Mouse (Mus musculus): Measurements from ENCODE around the gene Qsox1. TPM values are rescaled to one million over a fixed set of nuclear protein-coding genes. Genes with fewer than 3 reads are reported as not detected.

Gene Qsox1
- polyA plus RNA-seq, 1 experiment from 2014 or later: 15.8 TPM

DNA sequence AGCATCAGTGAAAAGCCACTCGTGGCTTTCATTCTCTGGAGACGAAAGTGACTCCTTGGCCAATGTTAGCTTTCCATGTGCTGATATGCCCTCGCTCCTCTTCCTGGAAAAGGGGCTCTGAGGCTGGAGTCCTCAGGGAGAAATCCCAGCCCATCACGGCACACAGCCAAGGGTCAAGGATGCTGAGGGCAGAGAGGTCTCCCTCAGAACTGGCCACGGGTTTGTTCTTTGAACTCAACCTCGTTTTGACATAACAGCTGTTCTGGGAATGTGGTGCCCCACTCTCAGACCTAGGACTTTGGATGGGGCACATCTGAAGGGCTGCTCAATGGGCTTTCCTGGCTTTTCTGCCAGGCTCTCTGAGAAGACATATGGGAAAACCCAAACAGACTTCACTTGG lies 17.8 kb downstream of the Qsox1 start:
- 89% methylated on average over 6 of the region's 6 CpGs for WGBS
- no peak for DNase-seq (ENCODE audit: extremely low spot score, low spot score)
- H3K27ac ChIP-seq: no peak overlapping the region
- H3K4me1 ChIP-seq: peaks cover 17% of the 10 kb centered on the region
- peaks cover 41% of the 10 kb centered on the region for H3K36me3 ChIP-seq (replicated peaks)
- no peaks in the 10 kb centered on the region for H3K9me3 ChIP-seq
- H3K27me3 ChIP-seq (ENCODE audit: poor library complexity, severe bottlenecking): no peaks in the 10 kb centered on the region
- no peak overlapping the region for H3K4me3 ChIP-seq

GRCm38 (mm10) chr1:155791919-155792318 lies 20.8 kb downstream of the Qsox1 start:
- Histone ChIP-seq H3K27me3 (ENCODE audit: poor library complexity, severe bottlenecking) (no peaks in the 10 kb centered on the region), H3K36me3 (replicated peaks) (peaks cover 55% of the 10 kb centered on the region), H3K4me3 (no peak overlapping the region), H3K27ac (no peak overlapping the region), H3K4me1 (peaks cover 11% of the 10 kb centered on the region), H3K9me3 (no peaks in the 10 kb centered on the region)
- no peak for DNase-seq (ENCODE audit: extremely low spot score, low spot score)
- 70% methylated on average over 5 of the region's 5 CpGs for WGBS

DNA sequence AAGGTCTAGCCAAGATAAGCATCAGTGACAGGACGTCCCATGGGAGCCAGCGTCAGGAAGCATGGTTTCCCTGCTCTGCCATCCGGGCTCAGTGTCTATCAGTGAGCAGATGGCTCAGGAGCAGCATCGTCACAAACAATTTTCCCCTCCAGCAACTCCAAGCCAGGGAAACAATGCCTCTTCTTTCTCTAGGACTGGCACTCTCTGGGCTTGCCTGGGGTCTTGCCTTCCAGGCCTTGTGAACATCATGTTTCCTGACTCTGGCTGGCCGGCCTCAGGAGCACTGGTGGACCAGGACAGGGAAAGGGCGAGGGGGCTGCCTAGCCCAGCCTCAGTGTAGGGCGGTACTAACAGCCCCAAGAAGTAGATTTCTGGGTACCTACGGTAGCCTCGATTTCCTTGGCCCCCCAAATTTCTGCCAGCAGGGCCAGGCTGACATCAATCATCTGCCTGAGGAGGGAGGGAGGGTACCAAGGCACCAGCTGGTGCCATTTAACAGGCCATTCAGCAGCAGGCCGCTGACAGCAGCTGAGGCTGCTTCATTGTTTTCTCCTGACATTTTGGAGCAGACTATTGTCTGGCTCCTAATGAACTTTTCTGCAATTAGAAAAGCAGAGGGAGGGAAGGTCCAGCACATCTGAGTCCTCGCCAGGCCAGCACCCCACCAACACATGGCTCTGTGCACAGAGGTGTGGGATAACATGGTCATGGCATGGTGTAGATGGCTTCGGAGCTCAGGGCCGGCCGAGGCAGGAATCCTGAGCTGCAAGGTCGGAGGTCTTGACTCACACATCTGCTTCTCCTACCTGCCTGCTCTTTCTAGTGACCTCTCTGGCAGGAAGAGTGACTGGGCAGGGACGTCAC lies 22.3 kb downstream of the Qsox1 start:
- Histone ChIP-seq H3K27ac (peak overlapping the region; percentile 62), H3K4me3 (no peak overlapping the region), H3K9me3 (no peaks in the 10 kb centered on the region), H3K36me3 (replicated peaks) (peaks cover 65% of the 10 kb centered on the region), H3K27me3 (ENCODE audit: poor library complexity, severe bottlenecking) (no peaks in the 10 kb centered on the region), H3K4me1 (peaks cover 11% of the 10 kb centered on the region)
- DNase-seq (ENCODE audit: extremely low spot score, low spot score): no peak
- 66% methylated on average over 16 of the region's 16 CpGs for WGBS

GRCm38 (mm10) chr1:155785886-155786285 lies 26.8 kb downstream of the Qsox1 start:
- no peaks in the 10 kb centered on the region for H3K9me3 ChIP-seq
- no peak overlapping the region for H3K27ac ChIP-seq
- peaks cover 15% of the 10 kb centered on the region for H3K4me1 ChIP-seq
- no peak for DNase-seq (ENCODE audit: extremely low spot score, low spot score)
- H3K4me3 ChIP-seq: no peak overlapping the region
- peaks cover 22% of the 10 kb centered on the region for H3K27me3 ChIP-seq (ENCODE audit: poor library complexity, severe bottlenecking)
- WGBS: 56% methylated on average over 7 of the region's 7 CpGs
- H3K36me3 ChIP-seq (replicated peaks): peaks cover 54% of the 10 kb centered on the region

DNA sequence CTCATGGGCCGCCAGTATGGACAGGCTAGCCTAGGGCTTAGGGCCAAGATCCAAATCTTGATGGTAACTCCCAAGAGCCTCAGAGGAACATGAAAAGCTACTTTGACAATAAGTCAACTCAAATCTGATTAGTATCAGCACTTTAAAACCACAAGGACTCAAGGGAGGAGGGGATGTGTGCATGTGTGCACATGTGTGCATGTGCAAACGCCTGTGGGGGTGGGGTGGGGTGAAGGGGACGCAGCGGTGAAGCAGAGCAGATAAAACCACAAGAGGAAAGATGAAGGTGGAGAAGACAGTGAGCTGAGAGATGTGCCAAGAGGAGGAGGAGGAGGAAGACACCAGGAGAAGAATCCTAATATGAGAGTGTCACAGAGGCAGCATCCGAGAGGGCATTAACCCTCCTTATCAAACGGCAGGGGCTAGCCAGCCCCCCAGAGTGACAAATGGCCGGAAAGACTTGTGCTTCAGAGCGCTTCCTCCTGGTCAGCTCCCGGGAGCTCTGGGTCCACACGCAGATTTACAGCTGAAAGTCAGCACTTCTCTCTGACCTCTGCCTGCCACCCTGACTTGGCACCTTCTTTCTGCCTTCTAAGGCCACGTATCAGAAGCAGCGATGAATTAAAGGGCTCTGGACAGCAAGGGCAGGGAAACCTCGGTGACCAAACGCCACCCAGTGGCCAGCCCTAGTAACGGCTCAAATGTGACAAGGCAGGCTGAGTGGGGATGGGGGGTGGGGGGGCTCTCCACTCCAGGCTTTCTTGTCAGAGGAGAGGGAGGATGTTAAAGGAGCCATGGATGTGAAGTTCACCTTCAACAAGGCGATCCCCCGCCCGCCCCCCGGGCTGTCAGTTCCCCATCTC lies 28.1 kb downstream of the Qsox1 start:
- H3K9me3 ChIP-seq: no peaks in the 10 kb centered on the region
- H3K36me3 ChIP-seq (replicated peaks): peaks cover 58% of the 10 kb centered on the region
- DNase-seq (ENCODE audit: extremely low spot score, low spot score): peak; percentile 53
- WGBS: 41% methylated on average over 19 of the region's 19 CpGs
- H3K27me3 ChIP-seq (ENCODE audit: poor library complexity, severe bottlenecking): peaks cover 23% of the 10 kb centered on the region
- H3K4me1 ChIP-seq: peaks cover 5% of the 10 kb centered on the region; the same call in 1 of the 2 replicates
- no peak overlapping the region for H3K4me3 ChIP-seq
- no peak overlapping the region for H3K27ac ChIP-seq

DNA sequence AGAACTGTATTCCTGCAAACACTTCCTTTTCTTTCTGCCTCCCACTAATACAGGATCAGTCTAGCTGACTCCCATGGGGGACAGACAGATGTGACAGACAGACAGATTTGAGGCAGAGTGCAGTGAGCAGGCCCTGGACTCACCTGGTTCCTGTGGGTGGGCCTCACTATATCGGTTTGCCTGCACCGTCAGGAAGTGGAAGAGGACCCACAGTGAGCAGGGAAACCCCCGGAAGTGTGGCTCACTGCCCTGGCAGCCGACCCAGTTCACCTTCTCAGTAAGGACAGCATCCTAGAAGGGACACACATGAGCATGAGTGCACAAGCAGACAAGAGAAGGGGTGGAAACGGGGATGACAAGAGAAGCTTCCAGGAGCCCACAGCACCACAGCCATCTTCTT lies 30.3 kb downstream of the Qsox1 start:
- Histone ChIP-seq H3K4me1 (peaks cover 12% of the 10 kb centered on the region), H3K27me3 (ENCODE audit: poor library complexity, severe bottlenecking) (peaks cover 34% of the 10 kb centered on the region), H3K36me3 (replicated peaks) (peaks cover 48% of the 10 kb centered on the region), H3K27ac (no peak overlapping the region), H3K9me3 (no peaks in the 10 kb centered on the region), H3K4me3 (no peak overlapping the region)
- no peak for DNase-seq (ENCODE audit: extremely low spot score, low spot score)
- WGBS: 82% methylated on average over 5 of the region's 5 CpGs

- no peak for DNase-seq (ENCODE audit: extremely low spot score, low spot score)
- H3K9me3 ChIP-seq: no peaks in the 10 kb centered on the region
- peaks cover 23% of the 10 kb centered on the region for H3K27me3 ChIP-seq (ENCODE audit: poor library complexity, severe bottlenecking)
- 0 out of 2 replicates have a peak overlapping the region, but pooled peaks have one; percentile 45 for H3K27ac ChIP-seq
- 52% methylated on average over 14 of the region's 14 CpGs for WGBS
- H3K4me3 ChIP-seq: no peak overlapping the region
- peaks cover 12% of the 10 kb centered on the region for H3K4me1 ChIP-seq
- peaks cover 30% of the 10 kb centered on the region for H3K36me3 ChIP-seq (replicated peaks)
Measured at GRCm38 (mm10) chr1:155777641-155778625, 34.8 kb downstream of the Qsox1 start.

GRCm38 (mm10) chr1:155759167-155759566 lies 53.5 kb downstream of the Qsox1 start:
- H3K9me3 ChIP-seq: no peaks in the 10 kb centered on the region
- no peak overlapping the region for H3K4me3 ChIP-seq
- 55% methylated on average over 12 of the region's 12 CpGs for WGBS
- H3K27me3 ChIP-seq (ENCODE audit: poor library complexity, severe bottlenecking): peaks cover 51% of the 10 kb centered on the region
- H3K4me1 ChIP-seq: no peaks in the 10 kb centered on the region
- no peaks in the 10 kb centered on the region for H3K36me3 ChIP-seq (replicated peaks)
- no peak overlapping the region for H3K27ac ChIP-seq
- no peak for DNase-seq (ENCODE audit: extremely low spot score, low spot score)

DNA sequence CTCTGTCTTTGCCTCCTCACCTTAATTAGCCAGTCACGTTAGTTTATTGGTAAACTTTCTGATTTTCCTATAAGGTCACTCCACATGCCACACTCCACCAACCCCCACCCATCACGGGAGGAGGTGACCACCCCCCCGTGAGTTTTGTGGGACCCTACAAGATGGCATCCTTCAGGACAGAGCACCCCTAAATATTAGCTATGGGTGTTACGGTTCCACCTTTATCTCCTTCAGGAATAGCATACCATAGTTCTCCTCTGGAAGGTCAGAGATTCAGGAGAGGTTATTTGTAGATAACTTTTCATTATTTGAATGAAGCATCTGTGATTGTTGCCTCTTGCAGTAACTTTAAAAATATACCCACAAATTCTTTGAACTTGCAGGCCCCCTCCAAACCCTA lies 54.0 kb downstream of the Qsox1 start:
- Histone ChIP-seq H3K36me3 (replicated peaks) (no peaks in the 10 kb centered on the region), H3K27ac (no peak overlapping the region), H3K9me3 (no peaks in the 10 kb centered on the region), H3K4me3 (no peak overlapping the region), H3K27me3 (ENCODE audit: poor library complexity, severe bottlenecking) (peaks cover 56% of the 10 kb centered on the region), H3K4me1 (no peaks in the 10 kb centered on the region)
- 82% methylated on average over 4 of the region's 4 CpGs for WGBS
- DNase-seq (ENCODE audit: extremely low spot score, low spot score): no peak

DNA sequence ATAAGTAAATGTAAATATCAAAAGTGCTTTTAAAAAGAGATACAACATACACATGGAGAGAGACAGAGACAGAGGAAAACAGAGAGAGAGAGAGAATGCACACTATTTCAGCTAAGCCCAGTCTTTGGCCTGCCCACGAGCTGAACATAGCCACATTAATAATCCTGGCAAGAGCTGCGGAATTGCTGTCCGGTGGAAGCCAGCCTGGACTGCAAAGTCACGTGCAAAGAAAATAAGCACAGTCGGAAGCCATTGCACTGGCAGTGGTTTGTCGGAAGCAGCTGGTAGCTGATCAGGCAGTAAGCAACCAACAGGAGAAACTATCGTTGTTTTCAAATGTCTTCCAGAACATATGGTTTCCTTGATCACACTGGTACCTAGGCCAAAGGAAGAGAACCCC lies 55.1 kb downstream of the Qsox1 start:
- Histone ChIP-seq H3K27me3 (ENCODE audit: poor library complexity, severe bottlenecking) (peaks cover 67% of the 10 kb centered on the region), H3K4me1 (no peaks in the 10 kb centered on the region), H3K27ac (no peak overlapping the region), H3K9me3 (no peaks in the 10 kb centered on the region), H3K36me3 (replicated peaks) (no peaks in the 10 kb centered on the region), H3K4me3 (no peak overlapping the region)
- DNase-seq (ENCODE audit: extremely low spot score, low spot score): no peak
- 84% methylated on average over 7 of the region's 7 CpGs for WGBS

GRCm38 (mm10) chr1:155753411-155753810 lies 59.3 kb downstream of the Qsox1 start:
- WGBS: 78% methylated on average over 9 of the region's 9 CpGs
- Histone ChIP-seq H3K27ac (no peak overlapping the region), H3K4me3 (no peak overlapping the region), H3K4me1 (peaks cover 22% of the 10 kb centered on the region), H3K36me3 (replicated peaks) (no peaks in the 10 kb centered on the region), H3K9me3 (no peaks in the 10 kb centered on the region), H3K27me3 (ENCODE audit: poor library complexity, severe bottlenecking) (peaks cover 82% of the 10 kb centered on the region)
- no peak for DNase-seq (ENCODE audit: extremely low spot score, low spot score)

All from forebrain, embryonic 10.5 days (tissue).